Mouse (Mus musculus) limb, embryonic 13.5 days (tissue): Measurements from ENCODE around the gene Nt5dc3. TPM values are rescaled to one million over a fixed set of nuclear protein-coding genes. Genes with fewer than 3 reads are reported as not detected.

Experiments used
- ATAC-seq: fragments of 200-750 bp; cut with Nextera tagmentation; 2 replicates; pipeline ENCODE4 v1.8.0; 2017; ENCODE audit warnings: low read depth, moderate number of reproducible peaks, moderate TSS enrichment; ENCODE audit not compliant: low FRiP score
- H3K27ac ChIP-seq: fragments of 300-500 bp; sonication (generic); 2 replicates; pipeline ENCODE4 v1.5.1; 2015; ENCODE audit warnings: inconsistent platforms, mild to moderate bottlenecking, moderate library complexity
- H3K27me3 ChIP-seq: fragments of 300-500 bp; sonication (generic); 2 replicates; pipeline ENCODE4 v1.6.1; 2015; ENCODE audit warnings: mild to moderate bottlenecking, inconsistent platforms
- H3K36me3 ChIP-seq: fragments of 300-500 bp; sonication (generic); 2 replicates; pipeline ENCODE4 v1.6.1; 2015; ENCODE audit warnings: inconsistent platforms, mild to moderate bottlenecking, moderate library complexity
- H3K4me1 ChIP-seq: fragments of 300-500 bp; sonication (generic); 2 replicates; pipeline ENCODE4 v1.6.1; 2015; ENCODE audit warnings: inconsistent platforms
- H3K4me2 ChIP-seq: fragments of 300-500 bp; sonication (generic); replicated peaks from 2 replicates; pipeline ENCODE4 v1.6.1; 2015; ENCODE audit warnings: inconsistent platforms, mild to moderate bottlenecking, moderate library complexity
- H3K4me3 ChIP-seq: fragments of 300-500 bp; sonication (generic); 2 replicates; pipeline ENCODE4 v1.5.1; 2015; ENCODE audit warnings: moderate library complexity, mild to moderate bottlenecking, inconsistent platforms
- H3K9ac ChIP-seq: fragments of 300-500 bp; sonication (generic); 2 replicates; pipeline ENCODE4 v1.6.1; 2015; ENCODE audit warnings: mild to moderate bottlenecking, inconsistent platforms
- H3K9me3 ChIP-seq: fragments of 300-500 bp; sonication (generic); 2 replicates; pipeline ENCODE4 v1.6.1; 2016; ENCODE audit warnings: inconsistent platforms
- WGBS: fragments of 180-500 bp; shearing (Covaris S2); methylation state at CpG from one replicate; pipeline ENCODE4 v1.1.7; 2015; 5-methylcytosine and 5-hydroxymethylcytosine counted together
- polyA plus RNA-seq: library from polyadenylated mRNA; unstranded; fragments of >200 nt; fragmentation: Nextera tagmentation; extraction: Ambion mirVana; gene quantifications from 2 replicates; pipeline ENCODE4 v1.2.1, GENCODE M21; 2015

Gene Nt5dc3
- polyA plus RNA-seq, 1 experiment from 2014 or later, result 0.83 TPM

- Histone ChIP-seq H3K4me2 (no peak overlapping the region), H3K4me3 (no peak overlapping the region), H3K36me3 (no peaks in the 10 kb centered on the region), H3K4me1 (no peaks in the 10 kb centered on the region), H3K27ac (no peak overlapping the region), H3K9ac (no peak overlapping the region), H3K27me3 (no peaks in the 10 kb centered on the region), H3K9me3 (no peaks in the 10 kb centered on the region)
- no peak for ATAC-seq
- WGBS, result 92% methylated on average over 5 of the region's 5 CpGs
Observed at GRCm38 (mm10) chr10:86796073-86796741, 17.4 kb downstream of the Nt5dc3 start.

- H3K4me1 ChIP-seq, result peaks cover 6% of the 10 kb centered on the region; the same call in 1 of the 2 replicates
- no peak overlapping the region for H3K9ac ChIP-seq
- H3K27ac ChIP-seq, result no peak overlapping the region
- H3K9me3 ChIP-seq, result no peaks in the 10 kb centered on the region
- no peak overlapping the region for H3K4me3 ChIP-seq
- no peak overlapping the region for H3K4me2 ChIP-seq
- 91% methylated on average over 1 of the region's 1 CpGs for WGBS
- H3K27me3 ChIP-seq, result no peaks in the 10 kb centered on the region
- H3K36me3 ChIP-seq, result no peaks in the 10 kb centered on the region
- no peak for ATAC-seq
Observed at GRCm38 (mm10) chr10:86807362-86807761, 28.6 kb downstream of the Nt5dc3 start.

- no peak for ATAC-seq
- Histone ChIP-seq H3K27me3 (no peaks in the 10 kb centered on the region), H3K36me3 (no peaks in the 10 kb centered on the region), H3K9me3 (no peaks in the 10 kb centered on the region), H3K9ac (no peak overlapping the region), H3K4me3 (no peak overlapping the region), H3K4me1 (peaks cover 6% of the 10 kb centered on the region; the same call in 1 of the 2 replicates), H3K4me2 (no peak overlapping the region), H3K27ac (peak overlapping the region; percentile 28; the same call in 1 of the 2 replicates)
- 73% methylated on average over 15 of the region's 15 CpGs for WGBS
Observed at GRCm38 (mm10) chr10:86808013-86808758, 29.4 kb downstream of the Nt5dc3 start.

GRCm38 (mm10) chr10:86810000-86810399 lies 31.2 kb downstream of the Nt5dc3 start:
- Histone ChIP-seq H3K4me1 (peaks cover 19% of the 10 kb centered on the region), H3K27me3 (no peaks in the 10 kb centered on the region), H3K27ac (no peak overlapping the region), H3K9ac (no peak overlapping the region), H3K4me2 (no peak overlapping the region), H3K36me3 (no peaks in the 10 kb centered on the region), H3K9me3 (no peaks in the 10 kb centered on the region), H3K4me3 (no peak overlapping the region)
- ATAC-seq, result no peak
- 81% methylated on average over 9 of the region's 9 CpGs for WGBS

GRCm38 (mm10) chr10:86810612-86811011 lies 31.8 kb downstream of the Nt5dc3 start:
- no peak for ATAC-seq
- no peak overlapping the region for H3K9ac ChIP-seq
- H3K27ac ChIP-seq, result no peak overlapping the region
- H3K9me3 ChIP-seq, result no peaks in the 10 kb centered on the region
- peaks cover 21% of the 10 kb centered on the region for H3K4me1 ChIP-seq
- WGBS, result 96% methylated on average over 5 of the region's 5 CpGs
- H3K4me3 ChIP-seq, result no peak overlapping the region
- no peak overlapping the region for H3K4me2 ChIP-seq
- no peaks in the 10 kb centered on the region for H3K36me3 ChIP-seq
- no peaks in the 10 kb centered on the region for H3K27me3 ChIP-seq

GRCm38 (mm10) chr10:86814292-86815131 lies 35.7 kb downstream of the Nt5dc3 start:
- H3K4me3 ChIP-seq, result no peak overlapping the region
- H3K27ac ChIP-seq, result no peak overlapping the region
- H3K9me3 ChIP-seq, result no peaks in the 10 kb centered on the region
- H3K27me3 ChIP-seq, result no peaks in the 10 kb centered on the region
- H3K36me3 ChIP-seq, result no peaks in the 10 kb centered on the region
- H3K4me1 ChIP-seq, result peaks cover 24% of the 10 kb centered on the region
- H3K4me2 ChIP-seq, result no peak overlapping the region
- no peak overlapping the region for H3K9ac ChIP-seq
- 52% methylated on average over 19 of the region's 19 CpGs for WGBS
- ATAC-seq, result no peak

GRCm38 (mm10) chr10:86815133-86815532 lies 36.3 kb downstream of the Nt5dc3 start:
- Histone ChIP-seq H3K9ac (no peak overlapping the region), H3K4me1 (peaks cover 30% of the 10 kb centered on the region), H3K36me3 (no peaks in the 10 kb centered on the region), H3K27ac (no peak overlapping the region), H3K4me3 (no peak overlapping the region), H3K4me2 (no peak overlapping the region), H3K9me3 (no peaks in the 10 kb centered on the region), H3K27me3 (no peaks in the 10 kb centered on the region)
- no peak for ATAC-seq
- WGBS, result 71% methylated on average over 7 of the region's 7 CpGs

- H3K4me1 ChIP-seq, result peaks cover 26% of the 10 kb centered on the region
- no peak overlapping the region for H3K4me2 ChIP-seq
- 41% methylated on average over 8 of the region's 8 CpGs for WGBS
- H3K4me3 ChIP-seq, result no peak overlapping the region
- peaks cover 7% of the 10 kb centered on the region for H3K36me3 ChIP-seq
- H3K9ac ChIP-seq, result 0 out of 2 replicates have a peak overlapping the region, but pooled peaks have one; percentile 35
- H3K9me3 ChIP-seq, result no peaks in the 10 kb centered on the region
- no peaks in the 10 kb centered on the region for H3K27me3 ChIP-seq
- no peak overlapping the region for H3K27ac ChIP-seq
- no peak for ATAC-seq
Observed at GRCm38 (mm10) chr10:86819649-86820165, 40.9 kb downstream of the Nt5dc3 start.

- ATAC-seq, result no peak
- Histone ChIP-seq H3K27ac (no peak overlapping the region), H3K9me3 (no peaks in the 10 kb centered on the region), H3K36me3 (peaks cover 7% of the 10 kb centered on the region), H3K27me3 (no peaks in the 10 kb centered on the region; the same call in 1 of the 2 replicates), H3K4me2 (no peak overlapping the region), H3K4me3 (no peak overlapping the region), H3K4me1 (peaks cover 25% of the 10 kb centered on the region), H3K9ac (no peak overlapping the region)
- 89% methylated on average over 7 of the region's 7 CpGs for WGBS
Observed at GRCm38 (mm10) chr10:86821014-86821413, 42.2 kb downstream of the Nt5dc3 start.

- no peak for ATAC-seq
- Histone ChIP-seq H3K27ac (no peak overlapping the region), H3K36me3 (peaks cover 9% of the 10 kb centered on the region), H3K9ac (no peak overlapping the region), H3K27me3 (no peaks in the 10 kb centered on the region; the same call in 1 of the 2 replicates), H3K9me3 (no peaks in the 10 kb centered on the region), H3K4me3 (no peak overlapping the region), H3K4me2 (no peak overlapping the region), H3K4me1 (peaks cover 28% of the 10 kb centered on the region)
- WGBS, result 82% methylated on average over 6 of the region's 6 CpGs
Observed at GRCm38 (mm10) chr10:86824093-86824492, 45.3 kb downstream of the Nt5dc3 start.

- peaks cover 21% of the 10 kb centered on the region for H3K4me1 ChIP-seq
- WGBS, result 38% methylated on average over 14 of the region's 14 CpGs
- no peak overlapping the region for H3K9ac ChIP-seq
- no peak overlapping the region for H3K4me3 ChIP-seq
- H3K36me3 ChIP-seq, result peaks cover 10% of the 10 kb centered on the region
- H3K9me3 ChIP-seq, result no peaks in the 10 kb centered on the region
- H3K4me2 ChIP-seq, result 0 out of 2 replicates have a peak overlapping the region, but pooled peaks have one; percentile 7
- no peak for ATAC-seq
- H3K27me3 ChIP-seq, result no peaks in the 10 kb centered on the region; the same call in 1 of the 2 replicates
- H3K27ac ChIP-seq, result no peak overlapping the region
Observed at GRCm38 (mm10) chr10:86824871-86825270, 46.1 kb downstream of the Nt5dc3 start.
